Mouse (Mus musculus) kidney, adult 2 months (tissue): ENCODE measurements around the gene Mast4. TPM values are rescaled to one million over a fixed set of nuclear protein-coding genes. Genes with fewer than 3 reads are reported as not detected.
A peak's percentile ranks its signal among the peaks of the same experiment; 100 is the strongest.

Experiments used
- DNase-seq: peaks from one replicate; pipeline ENCODE4 v3.0.0; 2021
- H3K27ac ChIP-seq: fragments of 200-500 bp; 2 replicates; pipeline ENCODE4 v1.5.1; 2012; ENCODE audit warnings: low read depth, low read length, control low read depth, inconsistent platforms; ENCODE audit not compliant: insufficient read depth
- H3K27me3 ChIP-seq: fragments of 200-500 bp; replicated peaks from 2 replicates; pipeline ENCODE4 v1.6.1; 2012; ENCODE audit warnings: mild to moderate bottlenecking, moderate library complexity, low read length, inconsistent platforms; ENCODE audit not compliant: control insufficient read depth, insufficient read depth
- H3K36me3 ChIP-seq: fragments of 200-500 bp; 2 replicates; pipeline ENCODE4 v1.6.1; 2012; ENCODE audit warnings: mild to moderate bottlenecking, moderate library complexity, low read length, inconsistent platforms; ENCODE audit not compliant: control insufficient read depth, insufficient read depth
- H3K4me1 ChIP-seq: fragments of 200-500 bp; 2 replicates; pipeline ENCODE4 v1.6.1; 2011; ENCODE audit warnings: low read length; ENCODE audit not compliant: control insufficient read depth, insufficient read depth
- H3K4me3 ChIP-seq: fragments of 200-500 bp; 2 replicates; pipeline ENCODE4 v1.5.1; 2011; ENCODE audit warnings: mild to moderate bottlenecking, low read depth, low read length, control low read depth; ENCODE audit not compliant: insufficient read depth
- CTCF ChIP-seq: fragments of 200-500 bp; conservative IDR thresholded peaks from 2 replicates; pipeline ENCODE4 v1.5.1; 2011; ENCODE audit warnings: low read depth, mild to moderate bottlenecking, control low read depth, low read length, moderate library complexity, mixed read lengths; ENCODE audit not compliant: insufficient read depth, insufficient read length
- POLR2A ChIP-seq: fragments of 200-500 bp; IDR thresholded peaks from one replicate; pipeline ENCODE4 v1.6.1; 2011; ENCODE audit warnings: low read depth, low read length, control low read depth
- WGBS: fragments of 180-500 bp; shearing (Covaris S2); methylation state at CpG from one replicate; pipeline ENCODE4 v1.1.7; 2018; 5-methylcytosine and 5-hydroxymethylcytosine counted together
- polyA plus RNA-seq: library from polyadenylated mRNA; depleted of rRNA; stranded (reverse); fragments of >200 nt; gene quantifications from 2 replicates; pipeline ENCODE4 v1.2.3, GENCODE M21; 2012

Mast4 gene
- polyA plus RNA-seq, 1 experiment: 6.5 TPM

DNA sequence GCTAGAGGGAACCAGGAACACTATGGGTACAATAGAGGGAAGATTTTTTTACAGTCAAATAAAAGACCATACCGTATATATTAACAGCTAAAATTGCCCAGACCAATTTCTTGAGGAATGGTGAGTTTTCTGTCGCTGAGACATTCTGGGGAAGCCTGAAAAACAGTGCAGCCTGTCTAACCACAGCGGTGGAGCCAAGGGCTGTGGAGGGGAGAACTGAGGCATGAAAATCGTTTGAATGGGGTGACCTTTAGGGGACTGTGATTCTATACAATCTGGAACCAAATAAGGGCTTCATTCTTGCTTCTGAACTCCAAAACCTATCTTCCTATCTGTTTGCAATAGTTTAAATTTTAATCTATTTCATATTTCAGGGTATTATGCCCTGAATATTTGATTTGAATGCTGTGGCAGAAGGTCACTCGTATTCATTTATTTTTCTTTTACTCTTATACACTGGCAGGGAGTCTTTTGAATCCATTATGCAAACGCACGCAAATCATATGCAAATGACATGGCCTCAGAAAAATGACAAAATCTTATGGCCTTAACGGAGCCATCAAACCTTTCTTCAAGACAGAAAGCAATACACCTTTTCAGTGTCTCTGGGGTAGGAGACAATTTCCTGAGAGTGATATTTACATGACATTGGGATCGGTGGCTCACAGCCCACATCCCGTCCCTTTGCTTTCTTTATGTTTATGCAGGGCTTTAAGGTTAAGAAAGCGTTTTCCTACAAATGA lies 642.7 kb downstream of the Mast4 start:
- Histone ChIP-seq H3K4me1 (peaks cover 5% of the 10 kb centered on the region; the same call in 1 of the 2 replicates), H3K27me3 (no peaks in the 10 kb centered on the region), H3K36me3 (no peaks in the 10 kb centered on the region), H3K4me3 (no peak overlapping the region), H3K27ac (no peak overlapping the region)
- TF ChIP-seq CTCF (no peak), POLR2A (no peak)
- DNase-seq: no peak
- WGBS: 82% methylated on average over 11 of the region's 11 CpGs

DNA sequence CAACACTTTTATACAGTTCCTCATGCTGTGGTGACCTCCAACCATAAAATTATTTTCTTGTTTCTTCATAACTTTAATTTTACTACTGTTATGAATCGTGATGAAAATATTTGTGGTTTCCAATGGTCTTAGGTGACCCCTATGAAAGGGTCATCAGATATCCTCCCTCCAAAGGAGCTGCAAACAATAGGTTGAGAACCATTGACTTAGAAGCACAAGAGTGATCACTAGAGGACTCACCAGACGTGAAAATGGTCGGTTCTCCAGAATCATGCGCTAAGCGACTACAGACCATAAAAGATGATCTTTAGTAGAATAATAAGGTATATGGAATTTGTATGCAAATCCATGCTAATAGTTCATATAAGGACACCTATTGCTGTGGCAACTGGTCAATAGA lies 644.1 kb downstream of the Mast4 start:
- DNase-seq: no peak
- Histone ChIP-seq H3K27me3 (no peaks in the 10 kb centered on the region), H3K27ac (no peak overlapping the region), H3K36me3 (no peaks in the 10 kb centered on the region), H3K4me3 (no peak overlapping the region), H3K4me1 (peaks cover 5% of the 10 kb centered on the region; the same call in 1 of the 2 replicates)
- TF ChIP-seq CTCF: no peak
- TF ChIP-seq POLR2A: no peak
- WGBS: 88% methylated on average over 5 of the region's 5 CpGs

DNA sequence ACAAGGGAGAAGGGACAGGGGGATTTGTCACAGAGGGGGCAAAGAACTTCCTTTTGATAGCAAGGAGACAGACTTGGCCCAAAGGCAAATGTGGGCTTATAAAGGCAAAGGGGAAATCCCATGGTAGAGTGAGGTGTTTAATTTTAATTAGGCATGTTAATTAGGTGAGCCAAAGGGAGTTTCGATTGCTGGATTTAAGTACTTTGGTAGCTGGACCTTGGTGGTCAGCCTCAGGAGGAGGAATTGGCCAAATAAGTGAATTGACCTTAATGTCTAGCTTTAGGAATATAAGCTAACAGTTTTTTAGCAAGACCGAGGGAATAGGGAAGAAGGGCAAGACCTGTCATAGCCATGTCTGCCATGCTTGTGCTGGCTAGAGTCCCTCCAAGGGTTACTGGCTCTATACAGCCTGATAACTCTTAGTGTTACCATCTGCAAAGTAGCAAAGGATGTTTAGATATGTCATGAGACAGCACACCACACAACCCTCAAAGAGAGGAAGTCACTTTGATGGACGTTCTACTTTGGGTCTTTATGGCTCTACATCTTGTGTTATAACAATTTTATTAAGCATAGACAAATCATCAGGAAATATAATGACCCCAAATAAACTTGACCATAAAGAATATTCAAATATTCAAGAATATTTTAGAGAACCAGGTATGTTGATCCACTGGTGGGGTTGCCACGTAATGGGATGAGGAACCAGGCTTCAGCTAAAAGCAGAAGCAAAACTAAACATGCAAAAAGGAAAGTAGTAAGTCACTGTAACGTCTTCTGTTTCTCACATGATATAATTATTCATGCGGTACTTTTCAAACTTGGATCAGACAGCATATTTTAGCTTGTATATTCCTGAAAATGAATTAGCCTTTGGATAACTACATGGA lies 644.9 kb downstream of the Mast4 start:
- 78% methylated on average over 6 of the region's 6 CpGs for WGBS
- peak overlapping the region; percentile 76; the same call in 1 of the 2 replicates for H3K27ac ChIP-seq
- H3K27me3 ChIP-seq: no peaks in the 10 kb centered on the region
- H3K36me3 ChIP-seq: no peaks in the 10 kb centered on the region
- H3K4me1 ChIP-seq: peaks cover 5% of the 10 kb centered on the region; the same call in 1 of the 2 replicates
- H3K4me3 ChIP-seq: no peak overlapping the region
- DNase-seq: no peak
- TF ChIP-seq POLR2A (no peak), CTCF (no peak)

DNA sequence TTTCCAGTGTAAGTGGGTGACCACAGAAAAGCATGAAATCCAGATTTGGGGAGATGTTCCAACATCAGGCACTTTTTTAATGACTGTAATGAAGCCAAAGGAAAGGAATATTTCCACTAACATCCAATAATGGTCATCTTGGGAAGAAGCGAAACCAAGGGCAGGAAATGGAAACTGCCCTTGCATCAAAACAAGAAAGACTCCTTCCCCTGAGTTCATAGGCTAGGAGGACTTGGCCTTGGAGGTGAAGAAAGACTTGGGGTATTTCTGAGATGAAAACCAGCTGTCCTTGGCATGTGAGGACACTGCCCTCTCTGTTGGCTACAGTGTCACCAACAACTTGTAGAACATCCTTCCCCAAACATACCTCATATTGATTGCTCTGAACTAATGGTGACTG lies 646.2 kb downstream of the Mast4 start:
- H3K4me1 ChIP-seq: no peaks in the 10 kb centered on the region; the same call in 1 of the 2 replicates
- WGBS: 74% methylated on average over 1 of the region's 1 CpGs
- DNase-seq: peak; percentile 47
- no peaks in the 10 kb centered on the region for H3K27me3 ChIP-seq
- TF ChIP-seq CTCF: no peak
- no peak for TF ChIP-seq POLR2A
- H3K4me3 ChIP-seq: no peak overlapping the region
- H3K27ac ChIP-seq: peak overlapping the region; percentile 27; the same call in 1 of the 2 replicates
- no peaks in the 10 kb centered on the region for H3K36me3 ChIP-seq

DNA sequence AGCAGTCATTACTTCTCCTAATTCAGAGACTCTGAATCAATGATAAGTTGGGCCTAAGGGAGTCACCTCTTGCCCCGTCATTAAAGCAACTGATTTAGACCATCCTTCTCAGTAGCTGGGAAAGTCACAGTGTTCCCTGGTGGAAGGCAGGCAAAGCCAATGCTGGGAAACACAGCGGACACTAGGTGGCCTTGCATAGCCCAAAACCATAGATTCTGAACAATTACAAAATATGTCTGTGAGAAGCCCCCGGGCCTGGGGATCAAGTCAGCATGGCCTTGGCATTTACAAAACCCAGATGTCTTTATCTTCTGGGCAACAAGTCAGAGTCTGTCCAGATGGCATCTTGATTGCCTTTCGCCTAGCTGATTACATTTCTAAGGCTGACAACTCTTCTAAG lies 649.4 kb downstream of the Mast4 start:
- no peak overlapping the region for H3K4me3 ChIP-seq
- 76% methylated on average over 4 of the region's 4 CpGs for WGBS
- H3K27ac ChIP-seq: no peak overlapping the region
- TF ChIP-seq POLR2A: no peak
- TF ChIP-seq CTCF: no peak
- no peaks in the 10 kb centered on the region for H3K27me3 ChIP-seq
- H3K4me1 ChIP-seq: no peaks in the 10 kb centered on the region; the same call in 1 of the 2 replicates
- DNase-seq: no peak
- H3K36me3 ChIP-seq: no peaks in the 10 kb centered on the region
